Mouse (Mus musculus) olfactory bulb, adult 2 months (tissue): ENCODE results near the gene Ccdc102a. TPM values are rescaled to one million over a fixed set of nuclear protein-coding genes. Genes with fewer than 3 reads are reported as not detected.
"Not testable (repeated sequence)": the region's sequence is repeated elsewhere in the genome, so short reads cannot be mapped to it uniquely, and the experiment has no call there.

Source experiments
- H3K27ac ChIP-seq: fragments of 200-500 bp; 2 replicates; pipeline ENCODE4 v1.5.1; 2012; ENCODE audit warnings: low read depth, low read length; ENCODE audit not compliant: insufficient read depth
- H3K4me1 ChIP-seq: fragments of 200-500 bp; 2 replicates; pipeline ENCODE4 v1.6.1; 2012; ENCODE audit warnings: low read length; ENCODE audit not compliant: control insufficient read depth, insufficient read depth
- H3K4me3 ChIP-seq: fragments of 200-500 bp; 2 replicates; pipeline ENCODE4 v1.5.1; 2012; ENCODE audit warnings: mild to moderate bottlenecking, low read depth, low read length, moderate library complexity; ENCODE audit not compliant: insufficient read depth
- CTCF ChIP-seq: fragments of 200-500 bp; IDR thresholded peaks from 2 replicates; pipeline ENCODE4 v1.5.1; 2012; ENCODE audit warnings: low read depth, mild to moderate bottlenecking, low read length, moderate library complexity; ENCODE audit not compliant: insufficient read depth
- POLR2A ChIP-seq: fragments of 200-500 bp; IDR thresholded peaks from 2 replicates; pipeline ENCODE4 v1.6.1; 2012; ENCODE audit warnings: mild to moderate bottlenecking, low read depth, low read length, moderate library complexity; ENCODE audit not compliant: insufficient read depth
- WGBS: fragments of 180-500 bp; shearing (Covaris S2); methylation state at CpG from one replicate; pipeline ENCODE4 v1.1.7; 2018; 5-methylcytosine and 5-hydroxymethylcytosine counted together
- polyA plus RNA-seq: library from polyadenylated mRNA; stranded (reverse); fragments of >200 nt; gene quantifications from 2 replicates; pipeline ENCODE4 v1.2.4, GENCODE M21; 2012; ENCODE audit warnings: low replicate concordance; ENCODE audit not compliant: missing spikeins, insufficient read depth, insufficient read length

The Ccdc102a gene
- polyA plus RNA-seq, 1 experiment, result not detected

DNA sequence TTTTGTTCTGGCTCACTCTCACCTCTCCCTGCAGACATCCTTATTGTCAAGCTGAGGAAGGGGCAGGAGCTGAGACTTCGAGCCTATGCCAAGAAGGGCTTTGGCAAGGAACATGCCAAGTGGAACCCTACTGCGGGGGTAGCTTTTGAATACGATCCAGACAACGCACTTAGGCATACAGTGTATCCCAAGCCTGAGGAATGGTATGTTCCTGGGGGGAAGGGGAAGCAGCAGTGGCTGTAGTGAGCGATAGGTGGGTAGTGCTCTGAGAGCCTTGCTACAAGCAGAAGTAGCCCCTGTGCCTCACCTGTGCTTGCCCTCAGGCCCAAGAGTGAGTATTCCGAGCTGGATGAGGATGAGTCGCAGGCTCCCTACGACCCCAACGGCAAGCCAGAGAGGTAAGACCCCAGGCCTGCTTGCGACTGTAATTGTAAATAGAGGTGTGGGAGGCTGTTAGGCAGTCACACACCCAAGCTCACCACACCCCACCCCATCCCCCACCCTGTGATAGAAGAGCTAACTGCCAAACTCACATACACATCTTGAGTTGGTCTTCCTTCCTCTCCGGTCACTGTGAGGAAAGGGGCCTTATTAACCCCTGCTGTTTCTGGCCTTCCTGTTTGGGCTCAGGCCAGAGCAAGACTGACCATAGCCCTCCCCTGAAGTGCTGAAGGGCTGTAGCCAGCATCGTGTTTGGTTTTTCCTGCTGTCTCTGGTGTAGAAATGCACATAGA is 55.2 kb downstream of the Ccdc102a start:
- H3K4me1 ChIP-seq, result peaks cover 24% of the 10 kb centered on the region
- TF ChIP-seq CTCF (no peak), POLR2A (no peak)
- WGBS, result 65% methylated on average over 12 of the region's 12 CpGs
- H3K4me3 ChIP-seq, result no peak overlapping the region
- no peak overlapping the region for H3K27ac ChIP-seq

GRCm38 (mm10) chr8:94861352-94861910 is 56.5 kb downstream of the Ccdc102a start:
- Histone ChIP-seq H3K4me1 (peaks cover 19% of the 10 kb centered on the region), H3K27ac (no peak overlapping the region), H3K4me3 (no peak overlapping the region)
- WGBS, result 70% methylated on average over 8 of the region's 8 CpGs
- no peak for TF ChIP-seq POLR2A
- no peak for TF ChIP-seq CTCF

DNA sequence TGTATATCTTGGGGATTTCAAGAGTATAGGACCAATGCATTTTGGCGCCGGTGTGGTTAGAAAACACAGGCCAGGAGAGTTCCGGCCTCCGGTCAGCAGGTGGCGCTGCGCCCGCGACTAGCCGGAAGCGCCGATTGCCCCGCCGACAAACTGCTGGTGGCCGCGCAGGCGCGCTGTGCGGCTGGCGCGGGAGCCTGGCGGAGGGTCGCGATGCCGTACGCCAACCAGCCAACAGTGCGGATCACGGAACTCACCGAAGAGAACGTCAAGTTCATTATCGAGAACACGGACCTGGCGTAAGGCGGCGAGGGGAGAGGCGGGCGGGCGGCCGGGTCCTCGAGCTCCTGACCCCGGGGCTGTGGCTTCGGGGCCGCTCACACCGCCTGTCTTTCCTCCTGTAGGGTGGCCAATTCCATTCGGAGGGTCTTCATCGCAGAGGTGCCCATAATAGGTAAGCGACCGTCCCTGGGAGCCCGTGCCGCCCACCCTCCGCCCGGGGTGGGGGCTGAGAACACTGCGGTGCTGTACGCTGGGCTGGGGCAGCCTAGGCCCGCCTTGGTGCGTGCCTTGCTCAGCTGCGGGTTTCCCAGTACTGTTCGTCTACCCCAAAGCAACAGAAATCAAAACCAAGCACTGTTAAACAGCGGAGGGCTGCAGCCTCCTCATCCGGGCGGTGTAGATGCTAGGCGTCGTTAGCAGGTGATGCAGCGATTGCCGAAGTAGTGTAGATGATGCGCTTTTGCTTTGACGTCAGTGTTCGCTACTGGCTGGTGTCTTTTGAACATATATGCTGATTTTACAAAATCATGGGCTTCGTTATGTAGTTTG is 60.3 kb downstream of the Ccdc102a start, which contains the start of gene Polr2c:
TSS of gene Polr2c (plus strand) at position 105 of the 828 bp plus-strand sequence.
- peak within 1 kb of the TSS; percentile 81 for H3K4me3 ChIP-seq
- WGBS, result under 1% methylated on average over 68 of the region's 68 CpGs
- H3K27ac ChIP-seq, result peak within 1 kb of the TSS; percentile 1; the same call in 1 of the 2 replicates
- TF ChIP-seq POLR2A (peak; percentile 75), CTCF (peak; percentile 73)
- peaks cover 9% of the 10 kb centered on the region for H3K4me1 ChIP-seq

GRCm38 (mm10) chr8:94857011-94857345 is 60.9 kb downstream of the Ccdc102a start:
- WGBS, result 26% methylated on average over 5 of the region's 5 CpGs
- Histone ChIP-seq H3K27ac (no peak overlapping the region), H3K4me1 (peaks cover 9% of the 10 kb centered on the region), H3K4me3 (no peak overlapping the region)
- TF ChIP-seq POLR2A, result no peak
- TF ChIP-seq CTCF, result no peak

GRCm38 (mm10) chr8:94854761-94855160 is 63.1 kb downstream of the Ccdc102a start:
- 91% methylated on average over 11 of the region's 11 CpGs for WGBS
- not testable (repeated sequence) for H3K4me1 ChIP-seq, H3K4me3 ChIP-seq, H3K27ac ChIP-seq

Other genes starting within 250 kb of the Ccdc102a start
- not detected in 2 replicates for gene Pllp, start 221.8 kb downstream of the Ccdc102a start, polyA plus RNA-seq
- gene Ccl22, start 172.5 kb downstream of the Ccdc102a start, polyA plus RNA-seq, result not detected in 2 replicates
- not detected in 2 replicates for gene Cx3cl1, start 146.1 kb downstream of the Ccdc102a start, polyA plus RNA-seq
- not detected in 2 replicates for gene Ccl17, start 107.6 kb downstream of the Ccdc102a start, polyA plus RNA-seq
- not detected in 2 replicates for gene Coq9, start 79.8 kb downstream of the Ccdc102a start, polyA plus RNA-seq
- gene Ciapin1, start 79.7 kb downstream of the Ccdc102a start, polyA plus RNA-seq, result not detected in 2 replicates
- gene Polr2c, start 60.6 kb downstream of the Ccdc102a start, polyA plus RNA-seq, result not detected in 2 replicates
- gene Dok4, start 41.8 kb downstream of the Ccdc102a start, polyA plus RNA-seq, result not detected in 2 replicates
- gene Adgrg5, start 5.6 kb upstream of the Ccdc102a start, polyA plus RNA-seq, result not detected in 2 replicates
- not detected in 2 replicates for gene Adgrg1, start 56.7 kb upstream of the Ccdc102a start, polyA plus RNA-seq
- gene Adgrg3, start 99.6 kb upstream of the Ccdc102a start, polyA plus RNA-seq, result not detected in 2 replicates
- not detected in 2 replicates for gene Drc7, start 137.0 kb upstream of the Ccdc102a start, polyA plus RNA-seq
- gene Katnb1, start 163.1 kb upstream of the Ccdc102a start, polyA plus RNA-seq, result not detected in 2 replicates